Mouse (Mus musculus) heart, postnatal 0 days (tissue): ENCODE results near the gene Bcas3.

Experiments
- CTCF ChIP-seq: IDR thresholded peaks from 2 replicates; pipeline ENCODE4 v1.5.1; 2016; ENCODE audit warnings: antibody characterized with exemption, control low read depth, low read depth
- EP300 ChIP-seq: IDR thresholded peaks from 2 replicates; pipeline ENCODE4 v1.6.1; 2016; ENCODE audit warnings: antibody characterized with exemption, low read depth

DNA sequence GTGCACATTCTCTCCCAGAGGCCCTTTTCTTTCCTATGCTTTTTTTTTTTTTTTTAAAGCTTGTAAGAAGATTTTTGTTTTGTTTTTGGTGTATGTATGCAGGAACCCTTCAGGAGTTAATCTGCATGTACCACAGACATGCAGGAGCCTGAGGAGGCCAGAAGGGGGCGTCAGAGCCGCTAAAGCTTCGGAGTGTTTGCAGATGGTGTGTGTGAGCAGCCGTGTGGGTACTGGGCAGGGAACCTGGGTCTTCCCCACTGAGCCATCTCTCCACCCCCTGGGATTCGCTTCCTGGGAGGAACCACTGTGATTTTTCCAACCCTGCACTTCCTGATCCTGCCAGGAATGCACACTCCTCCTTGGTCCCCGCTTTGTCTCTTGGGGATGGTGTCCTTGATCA, 497.8 kb downstream of the Bcas3 start:
- TF ChIP-seq CTCF (peak; percentile 27), EP300 (no peak)
